Mouse (Mus musculus): ENCODE measurements around the gene Terb2. TPM values are rescaled to one million over a fixed set of nuclear protein-coding genes. Genes with fewer than 3 reads are reported as not detected.
A peak's percentile ranks its signal among the peaks of the same experiment; 100 is the strongest.

The Terb2 gene
- total RNA-seq, 2 experiments from 2014 or later = not detected

- DNase-seq = peak; percentile 39 to 55
Measured at GRCm38 (mm10) chr2:122233759-122234557, 47.9 kb downstream of the Terb2 start.

- DNase-seq = peak; percentile 84 to 92
Measured at GRCm38 (mm10) chr2:122234611-122235288, 48.7 kb downstream of the Terb2 start, which contains the start of gene Sord. TSS of gene Sord (plus strand) at chr2:122234749.

- no peak for DNase-seq
Measured at GRCm38 (mm10) chr2:122235425-122235824, 49.4 kb downstream of the Terb2 start.

- no peak for DNase-seq
Measured at GRCm38 (mm10) chr2:122236321-122236720, 50.2 kb downstream of the Terb2 start.

GRCm38 (mm10) chr2:122237891-122238470 lies 51.9 kb downstream of the Terb2 start:
- no peak for DNase-seq

- DNase-seq = no peak
Measured at GRCm38 (mm10) chr2:122240735-122241134, 54.7 kb downstream of the Terb2 start.

- no peak for DNase-seq
Measured at GRCm38 (mm10) chr2:122241226-122241625, 55.2 kb downstream of the Terb2 start.

GRCm38 (mm10) chr2:122241935-122242334 lies 55.9 kb downstream of the Terb2 start:
- no peak for DNase-seq

- DNase-seq = peak; percentile 73 to 82
Measured at GRCm38 (mm10) chr2:122243671-122244131, 57.6 kb downstream of the Terb2 start.

GRCm38 (mm10) chr2:122247786-122248185 lies 61.7 kb downstream of the Terb2 start:
- no peak for DNase-seq

- DNase-seq = no peak
Measured at GRCm38 (mm10) chr2:122255997-122256396, 69.9 kb downstream of the Terb2 start.

Other genes with a start within 250 kb of the Terb2 start
- gene Ctdspl2, start 230.3 kb upstream of the Terb2 start, total RNA-seq (2021) = 10 to 100 TPM; 26.4 to 29.4 TPM
- gene Mageb3, start 230.2 kb upstream of the Terb2 start, total RNA-seq (2021) = not detected
- 10 to 100 TPM; 20.6 to 22.3 TPM for gene Eif3j1, start 157.7 kb upstream of the Terb2 start, total RNA-seq (2021)
- 10 to 100 TPM; 18.4 to 20.5 TPM for gene Spg11, start 67.9 kb upstream of the Terb2 start, total RNA-seq (2021)
- gene B2m, start 38.6 kb upstream of the Terb2 start, total RNA-seq (2021) = 100 to 1,000 TPM; 632 to 981 TPM
- gene Trim69, start 25.6 kb upstream of the Terb2 start, total RNA-seq (2021) = under 1 TPM; 0.16 to 0.17 TPM
- not detected for gene Patl2, start 83 bp upstream of the Terb2 start, total RNA-seq (2021)
- 10 to 100 TPM; 75.8 to 96.2 TPM for gene Sord, start 48.5 kb downstream of the Terb2 start, total RNA-seq (2021)
- gene Duox2, start 112.2 kb downstream of the Terb2 start, total RNA-seq (2021) = under 1 TPM in 1 of 2 experiments, not detected in 1; 0.13 TPM
- not detected for gene Duoxa2, start 112.6 kb downstream of the Terb2 start, total RNA-seq (2021)
- not detected for gene Duoxa1, start 127.5 kb downstream of the Terb2 start, total RNA-seq (2021)
- gene Duox1, start 129.4 kb downstream of the Terb2 start, total RNA-seq (2021) = under 1 TPM; 0.10 to 0.13 TPM
- gene Shf, start 182.9 kb downstream of the Terb2 start, total RNA-seq (2021) = 1 to 10 TPM; 9.3 to 9.4 TPM
- 1 to 10 TPM; 3.0 to 3.5 TPM for gene Slc28a2, start 240.2 kb downstream of the Terb2 start, total RNA-seq (2021)